Mouse (Mus musculus): ENCODE results near the gene Slc36a4.

Slc36a4 gene

GRCm38 (mm10) chr9:15786192-15786591 lies 76.7 kb downstream of the Slc36a4 start:
- ChIA-PET CTCF (no interaction called here), POLR2A (no interaction called here)

- CTCF ChIA-PET: no interaction called here
- POLR2A ChIA-PET: no interaction called here
Observed at GRCm38 (mm10) chr9:15786610-15787009, 77.1 kb downstream of the Slc36a4 start.

- ChIA-PET CTCF (interaction anchor here in 1 of 4 experiments (0.6 kb wide), 1 partner anchor 1402 kb away, joined by 3 read pairs; no protein-coding TSS in a partner anchor), POLR2A (no interaction called here)
Observed at GRCm38 (mm10) chr9:15792076-15792475, 82.5 kb downstream of the Slc36a4 start.

All from embryonic stem cell, embryonic (primary cell).